In the genomic region with DNA sequence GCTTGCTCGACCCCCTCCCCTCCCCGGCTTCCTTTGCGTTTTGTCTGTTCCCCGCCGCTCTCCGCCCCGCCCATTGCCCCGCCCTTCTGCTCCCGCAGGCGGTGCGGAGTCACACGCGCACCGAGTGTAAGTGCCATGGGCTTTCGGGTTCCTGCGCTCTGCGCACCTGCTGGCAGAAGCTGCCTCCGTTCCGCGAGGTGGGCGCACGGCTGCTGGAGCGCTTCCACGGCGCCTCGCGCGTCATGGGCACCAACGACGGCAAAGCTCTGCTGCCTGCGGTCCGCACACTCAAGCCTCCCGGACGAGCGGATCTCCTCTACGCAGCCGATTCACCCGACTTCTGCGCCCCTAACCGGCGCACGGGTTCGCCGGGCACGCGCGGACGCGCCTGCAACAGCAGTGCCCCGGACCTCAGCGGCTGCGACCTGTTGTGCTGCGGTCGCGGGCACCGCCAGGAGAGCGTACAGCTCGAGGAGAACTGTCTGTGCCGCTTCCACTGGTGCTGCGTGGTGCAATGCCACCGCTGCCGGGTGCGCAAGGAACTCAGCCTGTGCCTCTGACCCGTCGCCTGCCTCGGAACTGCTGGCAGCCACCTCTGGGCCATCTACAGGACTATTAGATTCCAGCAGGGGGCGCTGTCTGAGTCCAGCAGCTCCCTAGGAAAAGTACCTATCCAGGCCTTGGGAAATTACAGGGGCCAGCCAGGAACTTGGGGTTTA, we compare ENCODE assay signal across 9 mouse cellular contexts. TPM values are rescaled to one million over a fixed set of nuclear protein-coding genes. Genes with fewer than 3 reads are reported as not detected.
DNase-seq lines count a peak whose midpoint lies in the region; ATAC-seq and TF ChIP-seq lines count a peak whose summit lies in the region.
"Had no signal": no experiment of that assay in that cellular context is flagged by ENCODE, and none has a peak within 500 bp of the region (broad histone marks: within the 10 kb centered on the region; RNA-seq: fewer than 3 reads in every experiment).

No protein-coding gene starts in this region.

- no peak overlapping the region for H3K27ac ChIP-seq in left cerebral cortex, adult 2 months
- no peak overlapping the region for H3K27ac ChIP-seq in forebrain, embryonic 16.5 days (ENCODE audit: low read length)
- H3K27ac ChIP-seq in hindbrain, embryonic 14.5 days, result no peak overlapping the region
- H3K27ac ChIP-seq in limb, embryonic 14.5 days (replicated peaks; ENCODE audit: low read depth, low read length), result no peak overlapping the region
- no peak overlapping the region for H3K27ac ChIP-seq in midbrain, embryonic 15.5 days

- peaks cover 13% of the 10 kb centered on the region for H3K4me1 ChIP-seq in forebrain, embryonic 16.5 days (replicated peaks; ENCODE audit: control insufficient read depth, insufficient read depth, low read length)
- H3K4me1 ChIP-seq in hindbrain, embryonic 14.5 days (replicated peaks; ENCODE audit: control insufficient read depth, insufficient read depth, low read length), result peaks cover 6% of the 10 kb centered on the region; the same call in 1 of the 2 replicates
- H3K4me1 ChIP-seq in limb, embryonic 14.5 days (ENCODE audit: control insufficient read depth, insufficient read depth, low read length), result peaks cover 6% of the 10 kb centered on the region
- H3K4me1 ChIP-seq in midbrain, embryonic 15.5 days, result peaks cover 18% of the 10 kb centered on the region

- ATAC-seq in forebrain, embryonic 16.5 days, result peak; percentile 65
- no peak for ATAC-seq in hindbrain, embryonic 14.5 days (ENCODE audit: low FRiP score)
- no peak for ATAC-seq in limb, embryonic 14.5 days (ENCODE audit: low FRiP score, low read depth)
- ATAC-seq in midbrain, embryonic 15.5 days (replicated peaks), result peak; percentile 48

- no peak for TF ChIP-seq POLR2A in limb, embryonic 14.5 days (IDR thresholded peaks at IDR 0.05; ENCODE audit: borderline replicate concordance, extremely low read depth, insufficient read depth, insufficient read length)

- under 1% methylated on average over 67 of the region's 67 CpGs for WGBS in forebrain, embryonic 16.5 days
- WGBS in hindbrain, embryonic 14.5 days, result under 1% methylated on average over 66 of the region's 67 CpGs
- 2% methylated on average over 67 of the region's 67 CpGs for WGBS in limb, embryonic 14.5 days
- under 1% methylated on average over 67 of the region's 67 CpGs for WGBS in midbrain, embryonic 15.5 days

- peak overlapping the region; percentile 50 for H3K9ac ChIP-seq in forebrain, embryonic 16.5 days (replicated peaks; ENCODE audit: low read depth, low read length)
- H3K9ac ChIP-seq in hindbrain, embryonic 14.5 days, result no peak overlapping the region
- peak overlapping the region; percentile 28; the same call in 1 of the 2 replicates for H3K9ac ChIP-seq in limb, embryonic 14.5 days (ENCODE audit: low read depth, low read length, severe bottlenecking)
- H3K9ac ChIP-seq in midbrain, embryonic 15.5 days, result 0 out of 2 replicates have a peak overlapping the region, but pooled peaks have one; percentile 15

- H3K27me3 ChIP-seq in forebrain, embryonic 16.5 days (replicated peaks; ENCODE audit: control insufficient read depth, insufficient read depth, low read length), result peaks cover 79% of the 10 kb centered on the region
- peaks cover 92% of the 10 kb centered on the region for H3K27me3 ChIP-seq in hindbrain, embryonic 14.5 days (ENCODE audit: control insufficient read depth, insufficient read depth, low read length)
- H3K27me3 ChIP-seq in limb, embryonic 14.5 days (ENCODE audit: control insufficient read depth, insufficient read depth, low read length), result peaks cover 69% of the 10 kb centered on the region
- peaks cover 87% of the 10 kb centered on the region for H3K27me3 ChIP-seq in midbrain, embryonic 15.5 days (replicated peaks)

- no peaks in the 10 kb centered on the region for H3K9me3 ChIP-seq in forebrain, embryonic 16.5 days (ENCODE audit: control insufficient read depth, low read length)
- H3K9me3 ChIP-seq in hindbrain, embryonic 14.5 days (ENCODE audit: control insufficient read depth, low read length), result no peaks in the 10 kb centered on the region
- no peaks in the 10 kb centered on the region for H3K9me3 ChIP-seq in limb, embryonic 14.5 days (ENCODE audit: control insufficient read depth, low read length)
- no peaks in the 10 kb centered on the region for H3K9me3 ChIP-seq in midbrain, embryonic 15.5 days

- peak overlapping the region; percentile 45 for H3K4me3 ChIP-seq in left cerebral cortex, adult 2 months
- peak overlapping the region; percentile 52 for H3K4me3 ChIP-seq in forebrain, embryonic 16.5 days (replicated peaks; ENCODE audit: low read length)
- peak overlapping the region; percentile 38 for H3K4me3 ChIP-seq in hindbrain, embryonic 14.5 days (replicated peaks; ENCODE audit: low read length)
- peak overlapping the region; percentile 38 for H3K4me3 ChIP-seq in limb, embryonic 14.5 days (replicated peaks; ENCODE audit: low read length)
- peak overlapping the region; percentile 45 for H3K4me3 ChIP-seq in midbrain, embryonic 15.5 days

- H3K36me3 ChIP-seq in forebrain, embryonic 16.5 days (ENCODE audit: control insufficient read depth, insufficient read depth), result no peaks in the 10 kb centered on the region
- H3K36me3 ChIP-seq in hindbrain, embryonic 14.5 days (replicated peaks; ENCODE audit: control insufficient read depth, insufficient read depth), result no peaks in the 10 kb centered on the region
- no peaks in the 10 kb centered on the region for H3K36me3 ChIP-seq in limb, embryonic 14.5 days (ENCODE audit: control insufficient read depth, insufficient read depth, low read length)
- no peaks in the 10 kb centered on the region for H3K36me3 ChIP-seq in midbrain, embryonic 15.5 days (replicated peaks)

- intact Hi-C loops in left cerebral cortex, adult 2 months (cut with DNase I), result no loop called here

- H3K4me2 ChIP-seq in forebrain, embryonic 16.5 days (ENCODE audit: low read length), result peak overlapping the region; percentile 75
- H3K4me2 ChIP-seq in hindbrain, embryonic 14.5 days (replicated peaks), result peak overlapping the region; percentile 76
- peak overlapping the region; percentile 71 for H3K4me2 ChIP-seq in limb, embryonic 14.5 days (replicated peaks; ENCODE audit: low read depth, low read length, severe bottlenecking)
- peak overlapping the region; percentile 68 for H3K4me2 ChIP-seq in midbrain, embryonic 15.5 days

- DNase-seq in left cerebral cortex, adult 2 months (ENCODE audit: extremely low spot score in 1 of 2, low spot score in 2 of 2), result peak in 1 of 2 experiments; percentile 56
- DNase-seq in left cerebral cortex, adult 8-10 months (ENCODE audit: low spot score in 2 of 2), result no peak
- peak; percentile 72 for DNase-seq in adrenal gland, postnatal 25 days
- DNase-seq in hindbrain, embryonic 14.5 days (ENCODE audit: low spot score), result peak; percentile 61
- no peak for DNase-seq in limb, embryonic 14.5 days (ENCODE audit: low spot score)
- DNase-seq in frontal cortex, postnatal 14 days (ENCODE audit: low spot score in 2 of 2), result no peak

- TF ChIP-seq CTCF in left cerebral cortex, adult 2 months (IDR thresholded peaks at IDR 0.05), result peak; percentile 67

RNA-seq across cellular contexts. Expression of a gene that starts 7.1 kb away (rescaled TPM):
- 10 to 100 TPM; 15.0 to 18.2 TPM for total RNA-seq in left cerebral cortex, adult 2 months (2021)
- 10 to 100 TPM; 11.0 to 11.8 (median 11.2) TPM for total RNA-seq in left cerebral cortex, adult 8-10 months (2022)
- total RNA-seq in adrenal gland, postnatal 25 days (2021), result 0.27 TPM in 1 of 2 replicates, not detected in the other
- polyA plus RNA-seq in forebrain, embryonic 16.5 days (2015; fragmentation: Nextera tagmentation; extraction: Ambion mirVana), result 0.46 and 0.68 TPM in 2 replicates
- 0.13 and 0.21 TPM in 2 replicates for polyA plus RNA-seq in hindbrain, embryonic 14.5 days (2014; fragmentation: Nextera tagmentation; extraction: Ambion mirVana)
- 3.8 and 4.7 TPM in 2 replicates for polyA plus RNA-seq in limb, embryonic 14.5 days (2012; rRNA removed)
- 8.3 and 9.3 TPM in 2 replicates for polyA plus RNA-seq in limb, embryonic 14.5 days (2014; fragmentation: Nextera tagmentation; extraction: Ambion mirVana)
- polyA plus RNA-seq in midbrain, embryonic 15.5 days (2015; fragmentation: Nextera tagmentation; extraction: Ambion mirVana), result 0.34 and 0.37 TPM in 2 replicates
- total RNA-seq: neutrophil, adult 5-6 weeks had no signal

RNA-seq across cellular contexts. Expression of a gene that starts 12.5 kb away (rescaled TPM):
- total RNA-seq in left cerebral cortex, adult 2 months (2021), result 1 to 10 TPM; 2.1 to 4.7 TPM
- total RNA-seq in left cerebral cortex, adult 8-10 months (2022), result 1 to 10 TPM; 2.4 to 3.7 (median 2.5) TPM
- 1.8 and 2.5 TPM in 2 replicates for total RNA-seq in adrenal gland, postnatal 25 days (2021)
- polyA plus RNA-seq in forebrain, embryonic 16.5 days (2015; fragmentation: Nextera tagmentation; extraction: Ambion mirVana), result 3.6 and 4.5 TPM in 2 replicates
- 4.4 TPM in 2 replicates for polyA plus RNA-seq in hindbrain, embryonic 14.5 days (2014; fragmentation: Nextera tagmentation; extraction: Ambion mirVana)
- 39.9 and 42.8 TPM in 2 replicates for polyA plus RNA-seq in limb, embryonic 14.5 days (2012; rRNA removed)
- 51.8 and 54.3 TPM in 2 replicates for polyA plus RNA-seq in limb, embryonic 14.5 days (2014; fragmentation: Nextera tagmentation; extraction: Ambion mirVana)
- 5.6 and 7.2 TPM in 2 replicates for polyA plus RNA-seq in midbrain, embryonic 15.5 days (2015; fragmentation: Nextera tagmentation; extraction: Ambion mirVana)
- total RNA-seq: neutrophil, adult 5-6 weeks had no signal

RNA-seq across cellular contexts. Expression of a gene that starts 35.2 kb away (rescaled TPM):
- total RNA-seq in left cerebral cortex, adult 2 months (2021), result not detected
- total RNA-seq in left cerebral cortex, adult 8-10 months (2022), result under 1 TPM; 0.13 to 0.64 (median 0.48) TPM
- not detected in 2 replicates for total RNA-seq in adrenal gland, postnatal 25 days (2021)
- polyA plus RNA-seq in forebrain, embryonic 16.5 days (2015; fragmentation: Nextera tagmentation; extraction: Ambion mirVana), result not detected in 2 replicates
- not detected in 2 replicates for polyA plus RNA-seq in hindbrain, embryonic 14.5 days (2014; fragmentation: Nextera tagmentation; extraction: Ambion mirVana)
- 4.3 and 5.1 TPM in 2 replicates for polyA plus RNA-seq in limb, embryonic 14.5 days (2012; rRNA removed)
- polyA plus RNA-seq in limb, embryonic 14.5 days (2014; fragmentation: Nextera tagmentation; extraction: Ambion mirVana), result 1.4 and 2.5 TPM in 2 replicates
- not detected in 2 replicates for polyA plus RNA-seq in midbrain, embryonic 15.5 days (2015; fragmentation: Nextera tagmentation; extraction: Ambion mirVana)

Comparison
In these comparisons a context has a peak if more than half of its experiments do, and no peak if none do; other contexts are left out.
1. DNase-seq: peak in adrenal gland, postnatal 25 days (single experiment) and hindbrain, embryonic 14.5 days (single experiment); none in left cerebral cortex, adult 8-10 months (0 of 2), limb, embryonic 14.5 days (single experiment) and frontal cortex, postnatal 14 days (0 of 2).
2. ATAC-seq: peak in forebrain, embryonic 16.5 days (single experiment) and midbrain, embryonic 15.5 days (single experiment); none in hindbrain, embryonic 14.5 days (single experiment) and limb, embryonic 14.5 days (single experiment).
3. Peak in every context shown above with its lines, with median percentiles within 50 percentile points of each other: H3K4me3 ChIP-seq and H3K4me2 ChIP-seq.